Mouse (Mus musculus): ENCODE data around the gene 1110032A03Rik. TPM values are rescaled to one million over a fixed set of nuclear protein-coding genes. Genes with fewer than 3 reads are reported as not detected.
A peak's percentile ranks its signal among the peaks of the same experiment; 100 is the strongest.

Gene 1110032A03Rik
- 35.6 and 38.6 TPM in 2 replicates for polyA plus RNA-seq (2015; fragmentation: Nextera tagmentation; extraction: Ambion mirVana)

- peak within 1 kb of the TSS; percentile 96 for H3K4me2 ChIP-seq (replicated peaks; ENCODE audit: low read depth)
- 0 out of 2 replicates have a peak, but pooled peaks cover 4% of the 10 kb centered on the region for H3K4me1 ChIP-seq (replicated peaks; ENCODE audit: control insufficient read depth, insufficient read depth, low read length)
- peak; percentile 48; the same call in 1 of the 2 replicates for ATAC-seq
- H3K27me3 ChIP-seq (replicated peaks; ENCODE audit: control insufficient read depth, insufficient read depth, low read length) = no peaks in the 10 kb centered on the region
- peak within 1 kb of the TSS; percentile 88 for H3K27ac ChIP-seq (ENCODE audit: low read depth, low read length)
- no peaks in the 10 kb centered on the region for H3K9me3 ChIP-seq (ENCODE audit: control insufficient read depth)
- under 1% methylated on average over 51 of the region's 51 CpGs for WGBS
- peaks cover 18% of the 10 kb centered on the region for H3K36me3 ChIP-seq (ENCODE audit: control insufficient read depth, insufficient read depth)
- no peak for TF ChIP-seq CTCF (IDR thresholded peaks at IDR 0.05; ENCODE audit: low read depth)
- H3K9ac ChIP-seq (ENCODE audit: low read depth, low read length) = peak within 1 kb of the TSS; percentile 84
- H3K4me3 ChIP-seq (ENCODE audit: low read depth, low read length) = peak within 1 kb of the TSS; percentile 89
These were observed at the start of gene 1110032A03Rik, which contains the start of gene Alg9 for GRCm38 (mm10) chr9:50774991-50775612. TSS of gene 1110032A03Rik (minus strand) at chr9:50775520. TSS of gene Alg9 (plus strand) at chr9:50775019.

DNA sequence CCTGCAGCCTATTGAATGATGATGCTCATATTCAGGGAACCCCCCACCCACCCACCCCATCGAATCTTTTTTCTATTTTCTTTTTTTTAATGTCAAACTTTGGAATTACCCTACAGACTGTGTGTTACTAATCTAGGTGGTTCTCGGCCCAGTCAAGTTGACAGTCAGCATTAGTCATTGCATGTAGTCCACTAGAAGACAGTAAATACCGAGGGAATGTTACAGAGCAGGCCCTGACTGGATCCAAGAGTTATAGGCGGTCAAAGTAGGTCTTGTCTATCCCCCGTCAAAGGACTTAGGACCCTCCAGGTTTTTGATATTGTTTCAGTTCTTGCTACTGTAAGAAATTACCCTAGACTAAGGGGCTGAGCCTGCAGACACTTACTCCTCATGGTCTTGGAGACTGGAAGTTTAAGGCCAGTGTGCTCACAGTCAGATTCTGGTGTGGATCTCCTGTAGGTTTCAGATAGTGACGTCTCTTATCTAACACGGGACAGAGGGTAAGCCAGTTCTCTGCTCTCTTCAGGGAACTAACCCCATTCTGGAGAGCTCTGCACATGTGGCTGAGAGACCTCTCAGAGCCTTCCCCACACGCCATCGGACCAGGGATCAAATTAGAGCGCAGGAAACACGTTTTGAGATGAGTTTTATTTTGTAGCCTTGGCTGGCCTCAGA, 48.6 kb upstream of the 1110032A03Rik start:
- H3K27ac ChIP-seq (ENCODE audit: low read depth, low read length) = no peak overlapping the region
- WGBS = 89% methylated on average over 11 of the region's 11 CpGs
- H3K36me3 ChIP-seq (ENCODE audit: control insufficient read depth, insufficient read depth) = peaks cover 33% of the 10 kb centered on the region
- ATAC-seq = no peak
- no peaks in the 10 kb centered on the region for H3K27me3 ChIP-seq (replicated peaks; ENCODE audit: control insufficient read depth, insufficient read depth, low read length)
- H3K4me3 ChIP-seq (ENCODE audit: low read depth, low read length) = no peak overlapping the region
- no peak overlapping the region for H3K9ac ChIP-seq (ENCODE audit: low read depth, low read length)
- no peak for TF ChIP-seq CTCF (IDR thresholded peaks at IDR 0.05; ENCODE audit: low read depth)
- no peaks in the 10 kb centered on the region for H3K9me3 ChIP-seq (ENCODE audit: control insufficient read depth)
- H3K4me1 ChIP-seq (replicated peaks; ENCODE audit: control insufficient read depth, insufficient read depth, low read length) = no peaks in the 10 kb centered on the region
- no peak overlapping the region for H3K4me2 ChIP-seq (replicated peaks; ENCODE audit: low read depth)

DNA sequence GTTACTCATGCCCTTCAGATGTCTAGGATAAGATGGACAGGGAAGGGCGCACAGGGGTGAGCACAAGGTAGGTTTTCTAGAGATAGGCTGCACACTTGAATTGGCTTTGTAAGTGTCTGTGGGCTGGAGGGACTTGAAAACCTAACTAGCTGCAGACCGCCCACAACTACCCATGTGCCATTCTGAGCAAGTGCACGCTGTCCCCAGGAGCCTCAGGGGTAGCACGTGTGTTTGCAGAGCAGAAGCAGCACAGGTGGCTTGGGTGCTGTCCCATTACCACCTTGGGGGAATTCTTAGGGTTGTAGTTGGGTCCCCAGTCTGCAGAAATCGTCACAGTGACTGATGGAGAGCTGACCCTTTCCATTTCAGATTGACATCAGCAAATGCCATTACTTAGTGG, 46.9 kb upstream of the 1110032A03Rik start:
- H3K4me2 ChIP-seq (replicated peaks; ENCODE audit: low read depth) = no peak overlapping the region
- peaks cover 24% of the 10 kb centered on the region; the same call in 1 of the 2 replicates for H3K36me3 ChIP-seq (ENCODE audit: control insufficient read depth, insufficient read depth)
- ATAC-seq = no peak
- no peaks in the 10 kb centered on the region for H3K9me3 ChIP-seq (ENCODE audit: control insufficient read depth)
- H3K4me1 ChIP-seq (replicated peaks; ENCODE audit: control insufficient read depth, insufficient read depth, low read length) = no peaks in the 10 kb centered on the region
- TF ChIP-seq CTCF (IDR thresholded peaks at IDR 0.05; ENCODE audit: low read depth) = no peak
- WGBS = 98% methylated on average over 5 of the region's 5 CpGs
- no peaks in the 10 kb centered on the region for H3K27me3 ChIP-seq (replicated peaks; ENCODE audit: control insufficient read depth, insufficient read depth, low read length)
- no peak overlapping the region for H3K4me3 ChIP-seq (ENCODE audit: low read depth, low read length)
- no peak overlapping the region for H3K9ac ChIP-seq (ENCODE audit: low read depth, low read length)
- H3K27ac ChIP-seq (ENCODE audit: low read depth, low read length) = no peak overlapping the region

DNA sequence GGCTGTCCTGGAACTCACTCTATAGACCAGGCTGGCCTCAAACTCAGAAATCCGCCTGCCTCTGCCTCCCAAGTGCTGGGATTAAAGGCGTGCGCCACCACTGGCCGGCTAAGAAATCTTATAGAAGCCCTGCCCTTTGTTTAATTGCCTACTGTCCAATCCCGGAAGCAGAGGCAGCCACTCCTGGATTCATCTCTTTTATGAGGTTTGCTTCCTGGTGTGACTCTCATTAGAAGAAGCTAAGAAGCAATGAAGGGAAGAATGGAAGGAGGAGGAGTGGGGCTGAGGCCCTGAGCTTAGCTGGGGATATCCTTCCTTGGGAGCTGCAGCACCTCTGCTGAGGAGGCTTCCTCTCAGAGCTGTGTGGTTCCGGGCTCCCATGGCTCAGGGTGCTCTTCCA, 46.3 kb upstream of the 1110032A03Rik start:
- H3K4me3 ChIP-seq (ENCODE audit: low read depth, low read length) = no peak overlapping the region
- no peaks in the 10 kb centered on the region for H3K4me1 ChIP-seq (replicated peaks; ENCODE audit: control insufficient read depth, insufficient read depth, low read length)
- no peak for TF ChIP-seq CTCF (IDR thresholded peaks at IDR 0.05; ENCODE audit: low read depth)
- 88% methylated on average over 5 of the region's 6 CpGs for WGBS
- peaks cover 24% of the 10 kb centered on the region; the same call in 1 of the 2 replicates for H3K36me3 ChIP-seq (ENCODE audit: control insufficient read depth, insufficient read depth)
- H3K27ac ChIP-seq (ENCODE audit: low read depth, low read length) = no peak overlapping the region
- H3K9me3 ChIP-seq (ENCODE audit: control insufficient read depth) = no peaks in the 10 kb centered on the region
- no peak overlapping the region for H3K4me2 ChIP-seq (replicated peaks; ENCODE audit: low read depth)
- no peak for ATAC-seq
- H3K9ac ChIP-seq (ENCODE audit: low read depth, low read length) = no peak overlapping the region
- no peaks in the 10 kb centered on the region for H3K27me3 ChIP-seq (replicated peaks; ENCODE audit: control insufficient read depth, insufficient read depth, low read length)

- no peak overlapping the region for H3K4me3 ChIP-seq (ENCODE audit: low read depth, low read length)
- H3K36me3 ChIP-seq (ENCODE audit: control insufficient read depth, insufficient read depth) = peaks cover 24% of the 10 kb centered on the region; the same call in 1 of the 2 replicates
- H3K9me3 ChIP-seq (ENCODE audit: control insufficient read depth) = no peaks in the 10 kb centered on the region
- H3K4me1 ChIP-seq (replicated peaks; ENCODE audit: control insufficient read depth, insufficient read depth, low read length) = no peaks in the 10 kb centered on the region
- ATAC-seq = no peak
- H3K27me3 ChIP-seq (replicated peaks; ENCODE audit: control insufficient read depth, insufficient read depth, low read length) = no peaks in the 10 kb centered on the region
- WGBS = 82% methylated on average over 6 of the region's 6 CpGs
- no peak overlapping the region for H3K27ac ChIP-seq (ENCODE audit: low read depth, low read length)
- H3K9ac ChIP-seq (ENCODE audit: low read depth, low read length) = no peak overlapping the region
- no peak for TF ChIP-seq CTCF (IDR thresholded peaks at IDR 0.05; ENCODE audit: low read depth)
- no peak overlapping the region for H3K4me2 ChIP-seq (replicated peaks; ENCODE audit: low read depth)
These were observed 44.4 kb upstream of the 1110032A03Rik start for GRCm38 (mm10) chr9:50819716-50820115.

- Histone ChIP-seq H3K4me3 (ENCODE audit: low read depth, low read length) (no peak overlapping the region), H3K36me3 (ENCODE audit: control insufficient read depth, insufficient read depth) (peaks cover 31% of the 10 kb centered on the region), H3K9me3 (ENCODE audit: control insufficient read depth) (no peaks in the 10 kb centered on the region), H3K27me3 (replicated peaks; ENCODE audit: control insufficient read depth, insufficient read depth, low read length) (no peaks in the 10 kb centered on the region), H3K4me1 (replicated peaks; ENCODE audit: control insufficient read depth, insufficient read depth, low read length) (no peaks in the 10 kb centered on the region), H3K9ac (ENCODE audit: low read depth, low read length) (no peak overlapping the region), H3K27ac (ENCODE audit: low read depth, low read length) (no peak overlapping the region), H3K4me2 (replicated peaks; ENCODE audit: low read depth) (no peak overlapping the region)
- no peak for TF ChIP-seq CTCF (IDR thresholded peaks at IDR 0.05; ENCODE audit: low read depth)
- WGBS = 84% methylated on average over 6 of the region's 6 CpGs
- no peak for ATAC-seq
These were observed 42.7 kb upstream of the 1110032A03Rik start for GRCm38 (mm10) chr9:50818050-50818449.

All from intestine, postnatal 0 days (tissue).